Comparison of ENCODE assay signal across 8 mouse cellular contexts in the genomic region with DNA sequence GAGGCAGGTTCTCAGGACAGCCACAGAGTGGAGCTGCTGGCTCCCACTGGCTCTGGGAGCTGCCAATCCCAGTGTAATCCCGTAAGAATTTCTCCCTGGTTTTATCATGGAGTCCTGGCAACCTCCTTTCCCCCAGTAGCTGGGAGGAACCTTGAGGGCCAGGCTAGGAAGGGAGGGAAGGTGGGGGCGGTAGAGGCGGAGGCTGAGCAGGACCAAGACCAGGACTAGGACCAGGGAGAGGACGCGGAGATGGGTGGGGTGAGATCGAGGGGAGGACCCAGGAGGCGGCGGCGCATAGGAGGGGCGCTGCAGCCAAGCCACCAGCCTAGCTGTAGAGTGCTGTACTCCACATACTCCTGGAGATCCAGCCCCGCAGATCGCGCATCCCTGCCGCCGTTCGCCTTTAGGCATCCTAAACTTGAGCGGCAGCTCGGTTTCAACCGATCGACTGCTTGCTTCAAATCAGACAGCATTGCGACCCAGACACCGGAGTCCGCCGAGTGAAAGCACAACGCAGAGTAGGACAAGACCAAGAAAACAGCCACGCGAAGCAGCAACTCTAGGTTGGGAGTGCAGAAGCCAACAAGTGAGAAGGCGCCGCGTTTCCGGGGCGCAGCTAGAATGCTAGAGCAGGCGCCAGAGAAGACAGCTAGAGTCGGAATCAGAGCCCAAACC.
DNase-seq lines count a peak whose midpoint lies in the region; ATAC-seq lines count a peak whose summit lies in the region.
"Not testable (repeated sequence)": the region's sequence is repeated elsewhere in the genome, so short reads cannot be mapped to it uniquely, and the experiment has no call there.

No protein-coding gene starts in this region.

- H3K9ac ChIP-seq in embryonic facial prominence, embryonic 12.5 days = peak overlapping the region; percentile 53; the same call in 1 of the 2 replicates
- H3K9ac ChIP-seq in intestine, embryonic 14.5 days (ENCODE audit: low read length) = peak overlapping the region; percentile 63
- H3K9ac ChIP-seq in lung, embryonic 16.5 days (ENCODE audit: low read length) = peak overlapping the region; percentile 62

- peak overlapping the region; percentile 67 for H3K27ac ChIP-seq in embryonic facial prominence, embryonic 12.5 days
- H3K27ac ChIP-seq in intestine, embryonic 14.5 days (ENCODE audit: low read depth) = peak overlapping the region; percentile 74
- peak overlapping the region; percentile 73 for H3K27ac ChIP-seq in lung, embryonic 16.5 days (ENCODE audit: low read length)

- ATAC-seq in embryonic facial prominence, embryonic 12.5 days (ENCODE audit: insufficient number of reproducible peaks, insufficient read depth, low FRiP score, low TSS enrichment) = peak; percentile 96
- peak; percentile 97 for ATAC-seq in intestine, embryonic 14.5 days (replicated peaks; ENCODE audit: low FRiP score, low TSS enrichment, low read depth)
- peak; percentile 97 for ATAC-seq in lung, embryonic 16.5 days (ENCODE audit: low read depth)

- H3K4me1 ChIP-seq in embryonic facial prominence, embryonic 12.5 days; intestine, embryonic 14.5 days (replicated peaks; ENCODE audit: control insufficient read depth, insufficient read depth, low read length); lung, embryonic 16.5 days (replicated peaks; ENCODE audit: control insufficient read depth, insufficient read depth, low read length): not testable (repeated sequence)

- H3K9me3 ChIP-seq in embryonic facial prominence, embryonic 12.5 days; intestine, embryonic 14.5 days (ENCODE audit: control insufficient read depth, low read length); lung, embryonic 16.5 days (ENCODE audit: control insufficient read depth, low read length): not testable (repeated sequence)

- H3K27me3 ChIP-seq in embryonic facial prominence, embryonic 12.5 days; intestine, embryonic 14.5 days (replicated peaks; ENCODE audit: control insufficient read depth, insufficient read depth, low read length); lung, embryonic 16.5 days (ENCODE audit: control insufficient read depth, insufficient read depth, low read depth, low read length): not testable (repeated sequence)

- 1% methylated on average over 33 of the region's 34 CpGs for WGBS in embryonic facial prominence, embryonic 12.5 days
- WGBS in intestine, embryonic 14.5 days = under 1% methylated on average over 32 of the region's 34 CpGs
- 0% methylated on average over 33 of the region's 34 CpGs for WGBS in lung, embryonic 16.5 days

- peak overlapping the region; percentile 70 for H3K4me2 ChIP-seq in embryonic facial prominence, embryonic 12.5 days (replicated peaks)
- H3K4me2 ChIP-seq in intestine, embryonic 14.5 days (ENCODE audit: low read length) = peak overlapping the region; percentile 53
- H3K4me2 ChIP-seq in lung, embryonic 16.5 days (ENCODE audit: low read depth, low read length) = peak overlapping the region; percentile 56

- H3K36me3 ChIP-seq in embryonic facial prominence, embryonic 12.5 days; intestine, embryonic 14.5 days (ENCODE audit: control insufficient read depth, insufficient read depth, low read length); lung, embryonic 16.5 days (ENCODE audit: control insufficient read depth, insufficient read depth, low read length): not testable (repeated sequence)

- peak overlapping the region; percentile 45 for H3K4me3 ChIP-seq in embryonic facial prominence, embryonic 12.5 days
- peak overlapping the region; percentile 65 for H3K4me3 ChIP-seq in intestine, embryonic 14.5 days (ENCODE audit: low read depth, low read length)
- H3K4me3 ChIP-seq in lung, embryonic 16.5 days (ENCODE audit: low read length) = peak overlapping the region; percentile 56

- peak; percentile 71 for DNase-seq in adrenal gland, postnatal 25 days
- DNase-seq in gastrocnemius, postnatal 4 days (ENCODE audit: low spot score in 2 of 2) = peak; percentile 55 to 78
- DNase-seq in intestine, embryonic 14.5 days (ENCODE audit: low spot score) = peak; percentile 91
- DNase-seq in left cerebral cortex, adult 11 months (ENCODE audit: low spot score) = peak; percentile 64
- peak; percentile 68 for DNase-seq in ovary, postnatal 14 days (ENCODE audit: low spot score)
- peak; percentile 37 to 77 for DNase-seq in urinary bladder, postnatal 36 days (ENCODE audit: low spot score in 2 of 2)

Comparison
In these comparisons a context has a peak if more than half of its experiments do, and no peak if none do; other contexts are left out.
1. Peak in every context shown above with its lines: DNase-seq, ATAC-seq, H3K4me3 ChIP-seq and H3K27ac ChIP-seq.